Mouse (Mus musculus): ENCODE results near the gene Cnot9. TPM values are rescaled to one million over a fixed set of nuclear protein-coding genes. Genes with fewer than 3 reads are reported as not detected.

Gene Cnot9
- polyA plus RNA-seq, 1 experiment: 7.3 TPM

GRCm38 (mm10) chr1:74524746-74525145 is 18.9 kb downstream of the Cnot9 start:
- TF ChIP-seq FLI1 (IDR thresholded peaks at IDR 0.05; ENCODE audit: low read length) (no peak), GATA1 (IDR thresholded peaks at IDR 0.05; ENCODE audit: borderline replicate concordance, low read length) (no peak)
- no peaks in the 10 kb centered on the region for H3K9me3 ChIP-seq

GRCm38 (mm10) chr1:74528589-74528988 is 22.7 kb downstream of the Cnot9 start:
- no peaks in the 10 kb centered on the region for H3K27me3 ChIP-seq (replicated peaks)
- H3K36me3 ChIP-seq (replicated peaks; ENCODE audit: low read length): peaks cover 95% of the 10 kb centered on the region
- TF ChIP-seq FLI1 (IDR thresholded peaks at IDR 0.05; ENCODE audit: low read length) (no peak), GATA1 (IDR thresholded peaks at IDR 0.05; ENCODE audit: borderline replicate concordance, low read length) (no peak)
- no peaks in the 10 kb centered on the region for H3K9me3 ChIP-seq
- no peak overlapping the region for H3K4me3 ChIP-seq (replicated peaks)
- no peaks in the 10 kb centered on the region for H3K4me1 ChIP-seq

More at GRCm38 (mm10) chr1:74524746-74525145, 18.9 kb downstream of the Cnot9 start:
- H3K4me3 ChIP-seq (replicated peaks): no peak overlapping the region
- no peaks in the 10 kb centered on the region for H3K4me1 ChIP-seq
- H3K36me3 ChIP-seq (replicated peaks; ENCODE audit: low read length): peaks cover 97% of the 10 kb centered on the region
- no peaks in the 10 kb centered on the region for H3K27me3 ChIP-seq (replicated peaks)

- Histone ChIP-seq H3K4me3 (replicated peaks) (no peak overlapping the region), H3K27me3 (replicated peaks) (peaks cover 25% of the 10 kb centered on the region), H3K36me3 (replicated peaks; ENCODE audit: low read length) (no peaks in the 10 kb centered on the region), H3K9me3 (no peaks in the 10 kb centered on the region), H3K4me1 (peaks cover 11% of the 10 kb centered on the region)
- no peak for TF ChIP-seq GATA1 (IDR thresholded peaks at IDR 0.05; ENCODE audit: borderline replicate concordance, low read length)
These were observed 32.8 kb downstream of the Cnot9 start for GRCm38 (mm10) chr1:74538650-74539049.

DNA sequence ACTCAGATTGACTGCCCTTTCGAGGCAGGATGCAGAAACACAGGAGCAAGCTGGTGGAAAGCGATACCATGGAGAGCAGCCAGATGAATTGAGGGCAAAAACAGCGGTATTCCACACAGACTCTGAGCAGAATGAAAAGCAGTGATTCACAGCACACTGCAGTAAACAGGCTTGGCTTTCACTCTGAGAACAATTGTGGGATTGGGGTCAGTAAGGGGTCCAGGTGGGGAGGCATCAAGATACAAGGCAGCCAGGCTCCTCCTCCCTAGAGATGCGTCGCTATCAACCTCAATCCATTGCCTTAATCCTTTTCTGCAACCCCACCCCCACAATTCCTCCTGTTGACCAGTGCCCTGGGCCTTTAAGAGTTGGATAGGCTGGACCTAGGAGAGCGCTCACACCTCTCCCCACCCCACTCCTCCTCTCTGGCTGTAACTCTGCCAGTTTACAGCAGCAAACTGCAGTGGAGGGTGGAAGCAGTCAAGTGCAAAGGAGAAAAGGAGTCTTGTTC is 36.6 kb downstream of the Cnot9 start, which contains the start of gene Plcd4:
Gene Plcd4, plus strand, starts transcription at position 438 of the 511 bp plus-strand sequence.
- Histone ChIP-seq H3K27me3 (replicated peaks) (peaks cover 51% of the 10 kb centered on the region), H3K9me3 (no peaks in the 10 kb centered on the region), H3K4me3 (replicated peaks) (no peak within 1 kb of the TSS), H3K36me3 (replicated peaks; ENCODE audit: low read length) (no peaks in the 10 kb centered on the region), H3K4me1 (peaks cover 4% of the 10 kb centered on the region; the same call in 1 of the 2 replicates)
- no peak for TF ChIP-seq FLI1 (IDR thresholded peaks at IDR 0.05; ENCODE audit: low read length)
- no peak for TF ChIP-seq GATA1 (IDR thresholded peaks at IDR 0.05; ENCODE audit: borderline replicate concordance, low read length)

GRCm38 (mm10) chr1:74544184-74544583 is 38.3 kb downstream of the Cnot9 start, which contains the start of gene Usp37:
Gene Usp37 (minus strand): TSS chr1:74544284.
- H3K27me3 ChIP-seq (replicated peaks): peaks cover 61% of the 10 kb centered on the region
- TF ChIP-seq GATA1 (IDR thresholded peaks at IDR 0.05; ENCODE audit: borderline replicate concordance, low read length): no peak
- no peak for TF ChIP-seq FLI1 (IDR thresholded peaks at IDR 0.05; ENCODE audit: low read length)
- peaks cover 4% of the 10 kb centered on the region; the same call in 1 of the 2 replicates for H3K4me1 ChIP-seq
- no peaks in the 10 kb centered on the region for H3K9me3 ChIP-seq
- no peaks in the 10 kb centered on the region for H3K36me3 ChIP-seq (replicated peaks; ENCODE audit: low read length)
- H3K4me3 ChIP-seq (replicated peaks): no peak within 1 kb of the TSS

- no peak for TF ChIP-seq FLI1 (IDR thresholded peaks at IDR 0.05; ENCODE audit: low read length)
- TF ChIP-seq GATA1 (IDR thresholded peaks at IDR 0.05; ENCODE audit: borderline replicate concordance, low read length): no peak
- Histone ChIP-seq H3K27me3 (replicated peaks) (peaks cover 7% of the 10 kb centered on the region), H3K9me3 (no peaks in the 10 kb centered on the region), H3K4me3 (replicated peaks) (no peak overlapping the region), H3K36me3 (replicated peaks; ENCODE audit: low read length) (peaks cover 7% of the 10 kb centered on the region), H3K4me1 (peaks cover 18% of the 10 kb centered on the region)
These were observed 53.2 kb downstream of the Cnot9 start for GRCm38 (mm10) chr1:74559061-74559460.

- TF ChIP-seq FLI1 (IDR thresholded peaks at IDR 0.05; ENCODE audit: low read length) (no peak), GATA1 (IDR thresholded peaks at IDR 0.05; ENCODE audit: borderline replicate concordance, low read length) (no peak)
- Histone ChIP-seq H3K27me3 (replicated peaks) (no peaks in the 10 kb centered on the region), H3K9me3 (no peaks in the 10 kb centered on the region), H3K4me3 (replicated peaks) (no peak overlapping the region), H3K4me1 (peaks cover 21% of the 10 kb centered on the region), H3K36me3 (replicated peaks; ENCODE audit: low read length) (peaks cover 71% of the 10 kb centered on the region)
These were observed 60.0 kb downstream of the Cnot9 start for GRCm38 (mm10) chr1:74565834-74566233.

- Histone ChIP-seq H3K9me3 (no peaks in the 10 kb centered on the region), H3K36me3 (replicated peaks; ENCODE audit: low read length) (peaks cover 95% of the 10 kb centered on the region), H3K4me3 (replicated peaks) (no peak overlapping the region), H3K4me1 (peaks cover 12% of the 10 kb centered on the region), H3K27me3 (replicated peaks) (no peaks in the 10 kb centered on the region)
- TF ChIP-seq GATA1 (IDR thresholded peaks at IDR 0.05; ENCODE audit: borderline replicate concordance, low read length): no peak
- TF ChIP-seq FLI1 (IDR thresholded peaks at IDR 0.05; ENCODE audit: low read length): no peak
These were observed 64.2 kb downstream of the Cnot9 start for GRCm38 (mm10) chr1:74569739-74570719.

Other genes with a start within 250 kb of the Cnot9 start
- gene Gpbar1, start 227.5 kb upstream of the Cnot9 start, polyA plus RNA-seq (2012; ENCODE audit: insufficient read depth, low replicate concordance): 0.28 TPM in 1 of 2 replicates, not detected in the other
- 180 and 228 TPM in 2 replicates for gene Aamp, start 221.3 kb upstream of the Cnot9 start, polyA plus RNA-seq (2012; ENCODE audit: insufficient read depth, low replicate concordance)
- 113 and 116 TPM in 2 replicates for gene Pnkd, start 221.1 kb upstream of the Cnot9 start, polyA plus RNA-seq (2012; ENCODE audit: insufficient read depth, low replicate concordance)
- 128 and 140 TPM in 2 replicates for gene Tmbim1, start 200.4 kb upstream of the Cnot9 start, polyA plus RNA-seq (2012; ENCODE audit: insufficient read depth, low replicate concordance)
- gene Catip, start 143.9 kb upstream of the Cnot9 start, polyA plus RNA-seq (2012; ENCODE audit: insufficient read depth, low replicate concordance): 0.59 TPM in 1 of 2 replicates, not detected in the other
- gene Slc11a1, start 130.9 kb upstream of the Cnot9 start, polyA plus RNA-seq (2012; ENCODE audit: insufficient read depth, low replicate concordance): 6.3 and 57.9 TPM in 2 replicates
- 33.8 and 117 TPM in 2 replicates for gene Ctdsp1, start 114.5 kb upstream of the Cnot9 start, polyA plus RNA-seq (2012; ENCODE audit: insufficient read depth, low replicate concordance)
- gene Vil1, start 96.7 kb upstream of the Cnot9 start, polyA plus RNA-seq (2012; ENCODE audit: insufficient read depth, low replicate concordance): not detected in 2 replicates
- not detected in 2 replicates for gene Plcd4, start 36.8 kb downstream of the Cnot9 start, polyA plus RNA-seq (2012; ENCODE audit: insufficient read depth, low replicate concordance)
- 0.17 TPM in 1 of 2 replicates, not detected in the other for gene Usp37, start 38.2 kb downstream of the Cnot9 start, polyA plus RNA-seq (2012; ENCODE audit: insufficient read depth, low replicate concordance)
- 2.0 and 2.2 TPM in 2 replicates for gene Zfp142, start 82.2 kb downstream of the Cnot9 start, polyA plus RNA-seq (2012; ENCODE audit: insufficient read depth, low replicate concordance)
- 1.5 and 2.7 TPM in 2 replicates for gene Bcs1l, start 82.2 kb downstream of the Cnot9 start, polyA plus RNA-seq (2012; ENCODE audit: insufficient read depth, low replicate concordance)
- 14.9 and 27.3 TPM in 2 replicates for gene Rnf25, start 95.3 kb downstream of the Cnot9 start, polyA plus RNA-seq (2012; ENCODE audit: insufficient read depth, low replicate concordance)
- gene Stk36, start 95.4 kb downstream of the Cnot9 start, polyA plus RNA-seq (2012; ENCODE audit: insufficient read depth, low replicate concordance): 0.12 TPM in 1 of 2 replicates, not detected in the other
- gene Ttll4, start 155.7 kb downstream of the Cnot9 start, polyA plus RNA-seq (2012; ENCODE audit: insufficient read depth, low replicate concordance): 1.2 and 5.3 TPM in 2 replicates
- gene Cyp27a1, start 207.5 kb downstream of the Cnot9 start, polyA plus RNA-seq (2012; ENCODE audit: insufficient read depth, low replicate concordance): 1.7 TPM in 1 of 2 replicates, not detected in the other
- not detected in 2 replicates for gene Prkag3, start 243.2 kb downstream of the Cnot9 start, polyA plus RNA-seq (2012; ENCODE audit: insufficient read depth, low replicate concordance)